28 mouse cellular contexts compared by ENCODE assay signal in genomic region chr10:19928205-19928604, GRCm38 (mm10). TPM values are rescaled to one million over a fixed set of nuclear protein-coding genes. Genes with fewer than 3 reads are reported as not detected.
DNase-seq lines count a peak whose midpoint lies in the region; ATAC-seq and TF ChIP-seq lines count a peak whose summit lies in the region.
"Had no signal": no experiment of that assay in that cellular context is flagged by ENCODE, and none has a peak within 500 bp of the region (broad histone marks: within the 10 kb centered on the region; RNA-seq: fewer than 3 reads in every experiment).

No protein-coding gene starts in this region.

- no peak for TF ChIP-seq POLR2A in heart, adult 2 months (IDR thresholded peaks at IDR 0.05; ENCODE audit: insufficient read depth, low read depth, low read length)

- TF ChIP-seq CTCF in heart, adult 2 months (IDR thresholded peaks at IDR 0.05), result no peak

- H3K4me2 ChIP-seq in heart, embryonic 12.5 days, result no peak overlapping the region
- peak overlapping the region; percentile 36 for H3K4me2 ChIP-seq in heart, embryonic 14.5 days (ENCODE audit: low read length)
- H3K4me2 ChIP-seq in heart, embryonic 15.5 days, result no peak overlapping the region
- H3K4me2 ChIP-seq: embryonic facial prominence, embryonic 13.5 days; forebrain, embryonic 12.5 days; forebrain, embryonic 15.5 days; hindbrain, embryonic 13.5 days; intestine, embryonic 15.5 days had no signal

- no peaks in the 10 kb centered on the region for H3K79me2 ChIP-seq in heart, adult 2 months (replicated peaks; ENCODE audit: control insufficient read depth, insufficient read depth, low read length)

- 0 out of 2 replicates have a peak, but pooled peaks have one; percentile 25 for ATAC-seq in heart, embryonic 12.5 days (ENCODE audit: insufficient number of reproducible peaks, low FRiP score)
- peak; percentile 66 for ATAC-seq in heart, embryonic 14.5 days (ENCODE audit: insufficient number of reproducible peaks, insufficient read depth, low FRiP score, low read depth)
- no peak for ATAC-seq in heart, embryonic 15.5 days (replicated peaks; ENCODE audit: insufficient number of reproducible peaks, insufficient read depth, low FRiP score, low read depth)
- ATAC-seq: CD4-positive, CD25-positive, alpha-beta regulatory T cell, adult 4 months; forebrain, embryonic 15.5 days; hindbrain, embryonic 16.5 days; intestine, embryonic 15.5 days had no signal

- WGBS in heart, adult 2 months, result 58% methylated on average over 1 of the region's 1 CpGs
- 37% methylated on average over 1 of the region's 1 CpGs for WGBS in heart, embryonic 12.5 days
- WGBS in heart, embryonic 14.5 days, result 32% methylated on average over 1 of the region's 1 CpGs
- WGBS in heart, embryonic 15.5 days, result 36% methylated on average over 1 of the region's 1 CpGs

- no peak overlapping the region for H3K4me3 ChIP-seq in heart, adult 2 months
- H3K4me3 ChIP-seq in heart, embryonic 12.5 days, result no peak overlapping the region
- H3K4me3 ChIP-seq in heart, embryonic 14.5 days (ENCODE audit: control insufficient read depth in 1 of 2, insufficient read depth in 1 of 2, low read depth in 1 of 2, low read length in 2 of 2), result no peak overlapping the region
- no peak overlapping the region for H3K4me3 ChIP-seq in heart, embryonic 15.5 days
- H3K4me3 ChIP-seq: embryonic facial prominence, embryonic 10.5 days; embryonic facial prominence, embryonic 13.5 days; erythroblast, embryonic 14.5 days; forebrain, embryonic 12.5 days; forebrain, embryonic 15.5 days; hindbrain, embryonic 10.5 days; hindbrain, embryonic 13.5 days; intestine, embryonic 15.5 days had no signal

- no peak overlapping the region for H3K9ac ChIP-seq in heart, adult 2 months (ENCODE audit: low read depth, low read length)
- no peak overlapping the region for H3K9ac ChIP-seq in heart, embryonic 12.5 days
- H3K9ac ChIP-seq in heart, embryonic 14.5 days (ENCODE audit: low read length), result peak overlapping the region; percentile 22; the same call in 1 of the 2 replicates
- no peak overlapping the region for H3K9ac ChIP-seq in heart, embryonic 15.5 days
- H3K9ac ChIP-seq: embryonic facial prominence, embryonic 13.5 days; forebrain, embryonic 12.5 days; forebrain, embryonic 15.5 days; hindbrain, embryonic 13.5 days; intestine, embryonic 15.5 days had no signal

- H3K27ac ChIP-seq in heart, adult 2 months, result peak overlapping the region; percentile 68
- H3K27ac ChIP-seq in heart, embryonic 12.5 days (ENCODE audit: poor library complexity, severe bottlenecking), result peak overlapping the region; percentile 93
- H3K27ac ChIP-seq in heart, embryonic 14.5 days (replicated peaks in 1 of 2; ENCODE audit: control insufficient read depth in 1 of 2, insufficient read depth in 1 of 2, low read depth in 2 of 2, low read length in 2 of 2), result peak overlapping the region; percentile 91 to 95
- peak overlapping the region; percentile 77 for H3K27ac ChIP-seq in heart, embryonic 15.5 days
- H3K27ac ChIP-seq: embryonic facial prominence, embryonic 10.5 days; embryonic facial prominence, embryonic 13.5 days; forebrain, embryonic 12.5 days; forebrain, embryonic 15.5 days; hindbrain, embryonic 10.5 days; hindbrain, embryonic 13.5 days; intestine, embryonic 15.5 days had no signal

- no peaks in the 10 kb centered on the region for H3K27me3 ChIP-seq in heart, adult 2 months (ENCODE audit: control insufficient read depth, insufficient read depth, low read length)
- no peaks in the 10 kb centered on the region for H3K27me3 ChIP-seq in heart, embryonic 12.5 days (replicated peaks)
- H3K27me3 ChIP-seq in heart, embryonic 14.5 days (ENCODE audit: control insufficient read depth, insufficient read depth, low read length), result no peaks in the 10 kb centered on the region
- no peaks in the 10 kb centered on the region for H3K27me3 ChIP-seq in heart, embryonic 15.5 days
- H3K27me3 ChIP-seq: intestine, embryonic 15.5 days had no signal

- no peak for DNase-seq in heart, adult 2 months
- DNase-seq in heart, postnatal 36 days, result no peak
- no peak for DNase-seq in heart, postnatal 25 days (ENCODE audit: low spot score)
- DNase-seq in layer of hippocampus, postnatal 10 days (ENCODE audit: low spot score in 2 of 2), result no peak
- DNase-seq in left cerebral cortex, postnatal 25 days (ENCODE audit: low spot score in 2 of 2), result no peak
- DNase-seq: adrenal gland, adult 2 months; adrenal gland, postnatal 14 days; cerebellum, adult 11 months; cerebellum, adult 2 months; cerebellum, adult 9-11 months; cerebellum, postnatal 25 days; embryo, embryonic 11 days; gastrocnemius, postnatal 14 days; kidney, adult 11 months; kidney, adult 8-10 months had no signal

- peaks cover 1% of the 10 kb centered on the region; the same call in 1 of the 2 replicates for H3K4me1 ChIP-seq in heart, adult 2 months (ENCODE audit: control insufficient read depth, insufficient read depth, low read length)
- peaks cover 14% of the 10 kb centered on the region for H3K4me1 ChIP-seq in heart, embryonic 12.5 days (replicated peaks)
- peaks cover 5 to 17% of the 10 kb centered on the region in 2 experiments for H3K4me1 ChIP-seq in heart, embryonic 14.5 days (ENCODE audit: control insufficient read depth in 2 of 2, insufficient read depth in 2 of 2, low read length in 2 of 2)
- H3K4me1 ChIP-seq in heart, embryonic 15.5 days (replicated peaks), result peaks cover 14% of the 10 kb centered on the region
- H3K4me1 ChIP-seq: embryonic facial prominence, embryonic 13.5 days; forebrain, embryonic 12.5 days; hindbrain, embryonic 13.5 days; intestine, embryonic 15.5 days had no signal

- H3K9me3 ChIP-seq in heart, embryonic 12.5 days (replicated peaks), result no peaks in the 10 kb centered on the region
- H3K9me3 ChIP-seq in heart, embryonic 14.5 days (ENCODE audit: control insufficient read depth, low read length), result no peaks in the 10 kb centered on the region
- H3K9me3 ChIP-seq in heart, embryonic 15.5 days (replicated peaks), result no peaks in the 10 kb centered on the region
- H3K9me3 ChIP-seq: embryonic facial prominence, embryonic 10.5 days; embryonic facial prominence, embryonic 13.5 days; forebrain, embryonic 12.5 days; forebrain, embryonic 15.5 days; hindbrain, embryonic 10.5 days; hindbrain, embryonic 13.5 days; intestine, embryonic 15.5 days had no signal

- intact Hi-C loops in heart, adult 2 months (cut with DNase I), result no loop called here
- intact Hi-C loops in heart, postnatal 36 days (cut with DNase I), result no loop called here
- intact Hi-C loops in heart, postnatal 25 days (cut with DNase I), result no loop called here
- intact Hi-C loops in left cerebral cortex, postnatal 25 days (cut with DNase I), result no loop called here

- H3K36me3 ChIP-seq in heart, adult 2 months (ENCODE audit: control insufficient read depth, insufficient read depth, low read length), result no peaks in the 10 kb centered on the region; the same call in 1 of the 2 replicates
- H3K36me3 ChIP-seq in heart, embryonic 12.5 days, result no peaks in the 10 kb centered on the region
- no peaks in the 10 kb centered on the region for H3K36me3 ChIP-seq in heart, embryonic 14.5 days (ENCODE audit: control insufficient read depth, insufficient read depth, low read length)
- no peaks in the 10 kb centered on the region for H3K36me3 ChIP-seq in heart, embryonic 15.5 days
- H3K36me3 ChIP-seq: embryonic facial prominence, embryonic 10.5 days; embryonic facial prominence, embryonic 13.5 days; forebrain, embryonic 12.5 days; forebrain, embryonic 15.5 days; hindbrain, embryonic 10.5 days; hindbrain, embryonic 13.5 days; intestine, embryonic 15.5 days had no signal

- TF ChIP-seq EP300 in heart, adult 2 months (IDR thresholded peaks at IDR 0.05; ENCODE audit: insufficient read depth, low read depth, low read length), result no peak

RNA-seq across cellular contexts. Expression of gene Map3k5, which starts 6.1 kb away (rescaled TPM):
- total RNA-seq in heart, adult 2 months (2021), result 10 to 100 TPM; 42.6 to 45.3 TPM
- polyA plus RNA-seq in heart, adult 2 months (2012; rRNA removed), result 7.6 and 11.9 TPM in 2 replicates
- 10 to 100 TPM; 43.4 to 43.5 TPM for total RNA-seq in heart, postnatal 36 days (2021)
- 4.4 and 4.8 TPM in 2 replicates for polyA plus RNA-seq in heart, embryonic 12.5 days (2016; fragmentation: Nextera tagmentation; extraction: Ambion mirVana)
- total RNA-seq in heart, postnatal 25 days (2021), result 10 to 100 TPM; 37.0 to 37.7 TPM
- polyA plus RNA-seq in heart, embryonic 14.5 days (2014; fragmentation: Nextera tagmentation; extraction: Ambion mirVana), result 4.4 and 4.5 TPM in 2 replicates
- polyA plus RNA-seq in heart, embryonic 15.5 days (2015; fragmentation: Nextera tagmentation; extraction: Ambion mirVana), result 2.6 and 3.2 TPM in 2 replicates
- 10 to 100 TPM; 18.6 to 19.0 TPM for total RNA-seq in layer of hippocampus, postnatal 10 days (2021)
- 10 to 100 TPM; 46.4 to 56.3 TPM for total RNA-seq in left cerebral cortex, postnatal 25 days (2021)
- polyA plus RNA-seq: erythroblast, embryonic 14.5 days had no signal

RNA-seq across cellular contexts. Expression of gene Pex7, which starts 20.7 kb away (rescaled TPM):
- 10 to 100 TPM; 32.5 to 32.8 TPM for total RNA-seq in heart, adult 2 months (2021)
- polyA plus RNA-seq in heart, adult 2 months (2012; rRNA removed), result 37.6 and 59.0 TPM in 2 replicates
- 10 to 100 TPM; 27.4 to 35.1 TPM for total RNA-seq in heart, postnatal 36 days (2021)
- 35.4 and 36.4 TPM in 2 replicates for polyA plus RNA-seq in heart, embryonic 12.5 days (2016; fragmentation: Nextera tagmentation; extraction: Ambion mirVana)
- total RNA-seq in heart, postnatal 25 days (2021), result 10 to 100 TPM; 25.5 to 28.9 TPM
- polyA plus RNA-seq in heart, embryonic 14.5 days (2014; fragmentation: Nextera tagmentation; extraction: Ambion mirVana), result 42.6 and 44.5 TPM in 2 replicates
- 33.9 and 34.8 TPM in 2 replicates for polyA plus RNA-seq in heart, embryonic 15.5 days (2015; fragmentation: Nextera tagmentation; extraction: Ambion mirVana)
- total RNA-seq in layer of hippocampus, postnatal 10 days (2021), result 10 to 100 TPM; 23.5 to 26.5 TPM
- 10 to 100 TPM; 24.3 to 27.1 TPM for total RNA-seq in left cerebral cortex, postnatal 25 days (2021)
